Mouse (Mus musculus): ENCODE measurements at regions not wholly inside any gene's neighbourhood (a gene's known extent, or its start where the extent isn't known, plus 50 kb on each side); places are given as distances from the start of the nearest gene placed in this dataset.

GRCm38 (mm10) chr4:99394244-99394643 lies 98.5 kb downstream of the Gm12689 start:
- H3K4me3 ChIP-seq (ENCODE audit: insufficient read depth, poor library complexity, severe bottlenecking), result no peak overlapping the region
- no peaks in the 10 kb centered on the region for H3K27me3 ChIP-seq (ENCODE audit: control insufficient read depth, insufficient read depth, insufficient read length)
- TF ChIP-seq MYOD1 (IDR thresholded peaks at IDR 0.05; ENCODE audit: control insufficient read depth, insufficient read length, low read depth), result no peak
- no peak for TF ChIP-seq CEBPB (IDR thresholded peaks at IDR 0.05; ENCODE audit: low read depth)
- TF ChIP-seq USF1 (IDR thresholded peaks at IDR 0.05; ENCODE audit: low read depth), result no peak
- no peak for TF ChIP-seq FOSL1 (IDR thresholded peaks at IDR 0.05; ENCODE audit: insufficient read depth, low read length, poor library complexity, severe bottlenecking)
- TF ChIP-seq CTCF (IDR thresholded peaks at IDR 0.05; ENCODE audit: control insufficient read depth, insufficient read depth, insufficient read length), result no peak
- no peak for TF ChIP-seq MYOG (IDR thresholded peaks at IDR 0.05; ENCODE audit: control insufficient read depth, extremely low read depth, insufficient read length)
- no peak for TF ChIP-seq MAX (IDR thresholded peaks at IDR 0.05)
- H3K36me3 ChIP-seq (ENCODE audit: control insufficient read depth, insufficient read depth), result no peaks in the 10 kb centered on the region
- H3K79me3 ChIP-seq (ENCODE audit: low read depth), result no peaks in the 10 kb centered on the region
- H3K79me2 ChIP-seq (ENCODE audit: control insufficient read depth, insufficient read depth), result no peaks in the 10 kb centered on the region
- H3ac ChIP-seq (ENCODE audit: control insufficient read depth, insufficient read length, low read depth), result no peak overlapping the region

DNA sequence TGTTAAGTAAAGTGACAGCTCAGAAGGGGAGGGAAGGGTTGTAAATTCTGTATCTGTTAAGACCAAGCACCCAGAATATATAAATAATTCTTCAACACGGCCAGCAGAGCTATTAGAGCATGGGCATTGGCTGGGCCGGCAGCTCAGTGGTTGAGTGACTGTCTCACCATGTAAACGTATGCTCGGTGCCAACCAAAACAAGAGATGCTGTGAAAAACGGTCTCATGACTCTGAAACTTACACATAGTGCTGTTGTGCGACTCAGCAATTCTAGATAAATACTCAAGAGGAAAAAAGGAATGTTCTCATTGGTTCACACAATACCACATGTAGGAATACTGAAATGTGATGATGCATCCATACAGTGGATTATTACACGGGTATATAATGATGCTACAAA lies 111.8 kb downstream of the Gm12689 start:
- no peak overlapping the region for H3ac ChIP-seq (ENCODE audit: control insufficient read depth, insufficient read length, low read depth)
- H3K4me3 ChIP-seq (ENCODE audit: insufficient read depth, poor library complexity, severe bottlenecking), result no peak overlapping the region

GRCm38 (mm10) chr4:99423449-99423848 lies 127.7 kb downstream of the Gm12689 start:
- H3K79me2 ChIP-seq (ENCODE audit: control insufficient read depth, insufficient read depth), result no peaks in the 10 kb centered on the region
- H3K27me3 ChIP-seq (ENCODE audit: control insufficient read depth, insufficient read depth, insufficient read length), result peaks cover 2% of the 10 kb centered on the region
- H3K4me3 ChIP-seq (ENCODE audit: insufficient read depth, poor library complexity, severe bottlenecking), result no peak overlapping the region
- no peaks in the 10 kb centered on the region for H3K36me3 ChIP-seq (ENCODE audit: control insufficient read depth, insufficient read depth)
- no peak for TF ChIP-seq MAX (IDR thresholded peaks at IDR 0.05)
- no peak for TF ChIP-seq MYOG (IDR thresholded peaks at IDR 0.05; ENCODE audit: control insufficient read depth, extremely low read depth, insufficient read length)
- TF ChIP-seq MYOD1 (IDR thresholded peaks at IDR 0.05; ENCODE audit: control insufficient read depth, insufficient read length, low read depth), result no peak
- no peak for TF ChIP-seq CTCF (IDR thresholded peaks at IDR 0.05; ENCODE audit: control insufficient read depth, insufficient read depth, insufficient read length)
- TF ChIP-seq CEBPB (IDR thresholded peaks at IDR 0.05; ENCODE audit: low read depth), result no peak
- TF ChIP-seq FOSL1 (IDR thresholded peaks at IDR 0.05; ENCODE audit: insufficient read depth, low read length, poor library complexity, severe bottlenecking), result no peak
- no peak for TF ChIP-seq USF1 (IDR thresholded peaks at IDR 0.05; ENCODE audit: low read depth)
- H3ac ChIP-seq (ENCODE audit: control insufficient read depth, insufficient read length, low read depth), result no peak overlapping the region
- no peaks in the 10 kb centered on the region for H3K79me3 ChIP-seq (ENCODE audit: low read depth)

More for the DNA sequence above, 111.8 kb downstream of the Gm12689 start:
- TF ChIP-seq CEBPB (IDR thresholded peaks at IDR 0.05; ENCODE audit: low read depth), result no peak
- no peak for TF ChIP-seq MYOD1 (IDR thresholded peaks at IDR 0.05; ENCODE audit: control insufficient read depth, insufficient read length, low read depth)
- TF ChIP-seq CTCF (IDR thresholded peaks at IDR 0.05; ENCODE audit: control insufficient read depth, insufficient read depth, insufficient read length), result no peak
- TF ChIP-seq FOSL1 (IDR thresholded peaks at IDR 0.05; ENCODE audit: insufficient read depth, low read length, poor library complexity, severe bottlenecking), result no peak
- TF ChIP-seq MYOG (IDR thresholded peaks at IDR 0.05; ENCODE audit: control insufficient read depth, extremely low read depth, insufficient read length), result no peak
- no peak for TF ChIP-seq USF1 (IDR thresholded peaks at IDR 0.05; ENCODE audit: low read depth)
- no peak for TF ChIP-seq MAX (IDR thresholded peaks at IDR 0.05)
- Histone ChIP-seq H3K36me3 (ENCODE audit: control insufficient read depth, insufficient read depth) (no peaks in the 10 kb centered on the region), H3K79me2 (ENCODE audit: control insufficient read depth, insufficient read depth) (no peaks in the 10 kb centered on the region), H3K79me3 (ENCODE audit: low read depth) (no peaks in the 10 kb centered on the region), H3K27me3 (ENCODE audit: control insufficient read depth, insufficient read depth, insufficient read length) (no peaks in the 10 kb centered on the region)

- H3K79me3 ChIP-seq (ENCODE audit: low read depth), result no peaks in the 10 kb centered on the region
- H3K4me3 ChIP-seq (ENCODE audit: insufficient read depth, poor library complexity, severe bottlenecking), result no peak overlapping the region
- H3K79me2 ChIP-seq (ENCODE audit: control insufficient read depth, insufficient read depth), result no peaks in the 10 kb centered on the region
- H3K27me3 ChIP-seq (ENCODE audit: control insufficient read depth, insufficient read depth, insufficient read length), result no peaks in the 10 kb centered on the region
- TF ChIP-seq MAX (IDR thresholded peaks at IDR 0.05), result no peak
- no peak for TF ChIP-seq CEBPB (IDR thresholded peaks at IDR 0.05; ENCODE audit: low read depth)
- TF ChIP-seq FOSL1 (IDR thresholded peaks at IDR 0.05; ENCODE audit: insufficient read depth, low read length, poor library complexity, severe bottlenecking), result no peak
- TF ChIP-seq USF1 (IDR thresholded peaks at IDR 0.05; ENCODE audit: low read depth), result no peak
- no peak for TF ChIP-seq MYOD1 (IDR thresholded peaks at IDR 0.05; ENCODE audit: control insufficient read depth, insufficient read length, low read depth)
- TF ChIP-seq CTCF (IDR thresholded peaks at IDR 0.05; ENCODE audit: control insufficient read depth, insufficient read depth, insufficient read length), result no peak
- TF ChIP-seq MYOG (IDR thresholded peaks at IDR 0.05; ENCODE audit: control insufficient read depth, extremely low read depth, insufficient read length), result no peak
- H3ac ChIP-seq (ENCODE audit: control insufficient read depth, insufficient read length, low read depth), result no peak overlapping the region
- no peaks in the 10 kb centered on the region for H3K36me3 ChIP-seq (ENCODE audit: control insufficient read depth, insufficient read depth)
Observed at GRCm38 (mm10) chr4:99445077-99445754, 149.5 kb downstream of the Gm12689 start.

DNA sequence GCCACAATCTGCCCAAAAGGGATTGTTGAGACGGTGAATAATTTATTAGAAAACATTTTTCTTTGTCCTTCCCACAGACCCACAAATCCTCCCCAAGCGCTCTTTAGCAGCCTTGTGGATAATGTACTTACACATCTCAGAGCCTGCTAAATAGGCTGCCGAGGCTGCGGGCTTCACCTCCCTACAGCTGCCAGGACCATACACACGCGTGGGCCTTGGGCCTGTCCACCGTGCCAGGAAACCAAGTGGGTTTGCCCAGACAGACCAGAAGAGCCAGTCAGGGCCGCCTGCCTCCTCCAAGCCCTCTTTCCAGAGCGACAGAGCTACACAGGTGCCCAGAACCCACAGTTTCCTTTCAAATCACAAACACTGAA lies 150.0 kb downstream of the Gm12689 start:
- H3K36me3 ChIP-seq (ENCODE audit: control insufficient read depth, insufficient read depth), result no peaks in the 10 kb centered on the region
- no peak for TF ChIP-seq CTCF (IDR thresholded peaks at IDR 0.05; ENCODE audit: control insufficient read depth, insufficient read depth, insufficient read length)
- no peak for TF ChIP-seq MAX (IDR thresholded peaks at IDR 0.05)
- no peak for TF ChIP-seq MYOD1 (IDR thresholded peaks at IDR 0.05; ENCODE audit: control insufficient read depth, insufficient read length, low read depth)
- TF ChIP-seq FOSL1 (IDR thresholded peaks at IDR 0.05; ENCODE audit: insufficient read depth, low read length, poor library complexity, severe bottlenecking), result no peak
- no peak for TF ChIP-seq CEBPB (IDR thresholded peaks at IDR 0.05; ENCODE audit: low read depth)
- TF ChIP-seq USF1 (IDR thresholded peaks at IDR 0.05; ENCODE audit: low read depth), result no peak
- TF ChIP-seq MYOG (IDR thresholded peaks at IDR 0.05; ENCODE audit: control insufficient read depth, extremely low read depth, insufficient read length), result no peak
- H3K79me2 ChIP-seq (ENCODE audit: control insufficient read depth, insufficient read depth), result no peaks in the 10 kb centered on the region
- no peaks in the 10 kb centered on the region for H3K79me3 ChIP-seq (ENCODE audit: low read depth)
- H3ac ChIP-seq (ENCODE audit: control insufficient read depth, insufficient read length, low read depth), result no peak overlapping the region
- no peaks in the 10 kb centered on the region for H3K27me3 ChIP-seq (ENCODE audit: control insufficient read depth, insufficient read depth, insufficient read length)
- H3K4me3 ChIP-seq (ENCODE audit: insufficient read depth, poor library complexity, severe bottlenecking), result no peak overlapping the region
